Mouse (Mus musculus): ENCODE measurements at regions not wholly inside any gene's neighbourhood (a gene's known extent, or its start where the extent isn't known, plus 50 kb on each side); places are given as distances from the start of the nearest gene placed in this dataset.
A peak's percentile ranks its signal among the peaks of the same experiment; 100 is the strongest.

DNA sequence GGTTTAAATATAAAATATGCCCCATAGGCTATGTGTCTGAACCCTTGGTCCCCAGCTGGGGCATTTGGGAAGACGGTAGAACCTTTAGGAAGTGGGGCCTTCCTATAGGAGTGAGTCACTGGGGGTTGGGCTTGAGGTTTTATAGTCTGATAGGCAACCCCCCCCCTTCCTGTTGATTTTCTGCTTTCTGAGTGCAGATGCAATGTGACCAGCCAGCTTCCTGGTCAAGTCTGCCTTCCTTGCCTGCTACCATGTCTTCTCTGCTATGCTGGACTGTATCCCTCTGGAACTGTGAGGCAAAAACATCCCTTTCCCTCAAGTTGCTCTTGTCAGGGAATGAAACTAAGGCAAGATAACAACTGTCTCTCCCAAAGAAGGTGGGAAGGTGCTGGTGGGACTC lies 122.4 kb upstream of the Mvb12b start:
- Histone ChIP-seq H3K9ac (ENCODE audit: low read length) (no peak overlapping the region), H3K27me3 (ENCODE audit: control insufficient read depth, insufficient read depth, low read length) (no peaks in the 10 kb centered on the region), H3K4me3 (ENCODE audit: low read depth, low read length) (no peak overlapping the region), H3K4me2 (no peak overlapping the region), H3K27ac (ENCODE audit: low read depth, low read length) (no peak overlapping the region), H3K4me1 (ENCODE audit: control insufficient read depth, insufficient read depth, low read length) (no peaks in the 10 kb centered on the region; the same call in 1 of the 2 replicates), H3K36me3 (ENCODE audit: control insufficient read depth, insufficient read depth, low read length) (no peaks in the 10 kb centered on the region), H3K9me3 (ENCODE audit: control insufficient read depth, low read length) (no peaks in the 10 kb centered on the region)
- DNase-seq (ENCODE audit: low spot score, missing footprints) (no peak), ATAC-seq (ENCODE audit: low FRiP score) (no peak)
- WGBS = 83% methylated on average over 1 of the region's 1 CpGs

DNA sequence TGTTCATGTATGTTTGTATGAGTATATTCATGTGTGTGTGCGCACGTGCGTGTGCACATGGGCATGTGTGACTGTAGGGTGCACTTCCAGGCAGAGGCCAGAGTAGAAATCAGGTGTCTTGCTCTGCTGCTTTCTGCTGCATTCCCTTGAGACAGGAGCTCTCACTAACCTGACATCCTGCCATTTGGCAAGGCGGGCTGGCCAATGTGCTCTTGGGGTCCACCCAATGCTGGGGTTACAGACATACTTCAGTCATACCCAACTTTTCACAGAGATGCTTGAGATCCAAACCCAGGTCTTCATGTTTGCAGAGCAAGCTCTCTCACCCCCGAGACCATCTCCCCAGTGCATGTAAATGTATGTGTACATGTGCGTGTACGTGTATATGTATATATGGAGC lies 120.2 kb upstream of the Mvb12b start:
- Histone ChIP-seq H3K36me3 (ENCODE audit: control insufficient read depth, insufficient read depth, low read length) (no peaks in the 10 kb centered on the region), H3K4me1 (ENCODE audit: control insufficient read depth, insufficient read depth, low read length) (no peaks in the 10 kb centered on the region), H3K4me2 (no peak overlapping the region), H3K27me3 (ENCODE audit: control insufficient read depth, insufficient read depth, low read length) (no peaks in the 10 kb centered on the region), H3K9ac (ENCODE audit: low read length) (no peak overlapping the region), H3K9me3 (ENCODE audit: control insufficient read depth, low read length) (no peaks in the 10 kb centered on the region), H3K4me3 (ENCODE audit: low read depth, low read length) (no peak overlapping the region), H3K27ac (ENCODE audit: low read depth, low read length) (no peak overlapping the region)
- ATAC-seq (ENCODE audit: low FRiP score) = no peak
- WGBS = 89% methylated on average over 7 of the region's 7 CpGs
- no peak for DNase-seq (ENCODE audit: low spot score, missing footprints)

DNA sequence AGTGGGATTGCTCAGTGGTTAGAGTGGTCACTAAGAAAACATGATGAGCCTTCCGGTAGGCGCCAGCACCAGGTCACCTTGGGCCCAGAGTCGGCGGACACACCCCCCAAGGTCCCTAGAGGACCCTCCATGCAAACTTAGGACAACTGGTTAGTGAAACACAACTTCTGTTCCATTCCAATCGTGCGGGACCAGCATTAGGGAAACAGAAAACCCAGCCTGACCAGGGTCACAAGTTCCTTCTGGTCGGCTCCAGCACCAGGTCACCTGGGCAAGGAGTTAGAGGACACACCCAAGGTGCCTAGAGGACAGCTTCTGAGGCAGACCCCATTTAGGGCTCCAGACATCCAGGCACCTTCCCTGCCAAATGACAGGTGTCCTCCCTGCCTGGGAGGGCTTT lies 109.4 kb upstream of the Mvb12b start:
- Histone ChIP-seq H3K4me3 (ENCODE audit: low read depth, low read length) (no peak overlapping the region), H3K9me3 (ENCODE audit: control insufficient read depth, low read length) (no peaks in the 10 kb centered on the region), H3K4me2 (no peak overlapping the region), H3K27me3 (ENCODE audit: control insufficient read depth, insufficient read depth, low read length) (no peaks in the 10 kb centered on the region), H3K9ac (ENCODE audit: low read length) (no peak overlapping the region), H3K27ac (ENCODE audit: low read depth, low read length) (no peak overlapping the region), H3K4me1 (ENCODE audit: control insufficient read depth, insufficient read depth, low read length) (no peaks in the 10 kb centered on the region), H3K36me3 (ENCODE audit: control insufficient read depth, insufficient read depth, low read length) (no peaks in the 10 kb centered on the region)
- DNase-seq (ENCODE audit: low spot score, missing footprints) = no peak
- ATAC-seq (ENCODE audit: low FRiP score) = no peak
- WGBS = 91% methylated on average over 7 of the region's 7 CpGs

DNA sequence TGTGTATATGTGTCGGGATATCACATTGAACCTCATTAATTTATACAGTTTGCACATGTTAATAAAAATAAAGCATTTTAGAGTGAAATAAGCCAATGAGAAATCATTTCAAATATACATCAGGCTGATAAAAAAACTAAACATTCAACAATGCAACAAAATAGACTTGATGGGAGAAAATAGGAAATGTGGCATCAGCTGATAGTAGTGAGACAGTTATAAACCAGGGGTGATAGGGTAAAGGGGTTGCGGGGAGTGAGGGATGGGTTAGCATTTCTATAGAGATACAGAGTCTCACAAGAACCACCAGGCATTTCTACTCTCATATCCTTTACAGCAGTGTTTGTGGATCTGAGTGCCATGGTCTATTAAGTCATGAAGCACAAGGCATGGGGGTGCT lies 108.6 kb upstream of the Mvb12b start:
- Histone ChIP-seq H3K9me3 (ENCODE audit: control insufficient read depth, low read length) (no peaks in the 10 kb centered on the region), H3K4me1 (ENCODE audit: control insufficient read depth, insufficient read depth, low read length) (no peaks in the 10 kb centered on the region), H3K4me2 (no peak overlapping the region), H3K27me3 (ENCODE audit: control insufficient read depth, insufficient read depth, low read length) (no peaks in the 10 kb centered on the region), H3K36me3 (ENCODE audit: control insufficient read depth, insufficient read depth, low read length) (no peaks in the 10 kb centered on the region), H3K27ac (ENCODE audit: low read depth, low read length) (no peak overlapping the region), H3K4me3 (ENCODE audit: low read depth, low read length) (no peak overlapping the region), H3K9ac (ENCODE audit: low read length) (no peak overlapping the region)
- no peak for ATAC-seq (ENCODE audit: low FRiP score)
- 92% methylated on average over 2 of the region's 2 CpGs for WGBS
- DNase-seq (ENCODE audit: low spot score, missing footprints) = no peak

DNA sequence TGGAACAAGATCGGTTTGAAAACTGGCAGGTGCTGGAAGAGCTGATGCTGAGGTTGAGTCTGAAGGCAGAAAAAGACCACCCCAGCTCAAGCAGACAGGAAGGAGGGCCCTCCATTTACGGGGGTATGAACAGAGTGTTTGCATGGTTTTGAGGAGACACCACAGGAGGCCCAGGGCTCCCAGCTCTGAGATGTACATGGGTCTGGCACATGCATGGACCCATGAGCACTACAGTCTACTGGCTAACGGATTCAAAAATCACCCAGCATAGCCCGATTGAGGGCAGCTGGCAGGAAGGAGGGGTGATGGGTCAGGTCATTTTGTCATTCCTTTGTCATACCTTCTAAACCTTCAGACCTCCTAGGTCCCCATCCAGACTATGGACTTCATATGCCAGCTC lies 103.6 kb upstream of the Mvb12b start:
- Histone ChIP-seq H3K4me1 (ENCODE audit: control insufficient read depth, insufficient read depth, low read length) (0 out of 2 replicates have a peak, but pooled peaks cover 3% of the 10 kb centered on the region), H3K9ac (ENCODE audit: low read length) (no peak overlapping the region), H3K36me3 (ENCODE audit: control insufficient read depth, insufficient read depth, low read length) (no peaks in the 10 kb centered on the region), H3K27me3 (ENCODE audit: control insufficient read depth, insufficient read depth, low read length) (no peaks in the 10 kb centered on the region), H3K4me2 (no peak overlapping the region), H3K9me3 (ENCODE audit: control insufficient read depth, low read length) (no peaks in the 10 kb centered on the region), H3K27ac (ENCODE audit: low read depth, low read length) (no peak overlapping the region), H3K4me3 (ENCODE audit: low read depth, low read length) (no peak overlapping the region)
- WGBS = 79% methylated on average over 4 of the region's 4 CpGs
- ATAC-seq (ENCODE audit: low FRiP score) (no peak), DNase-seq (ENCODE audit: low spot score, missing footprints) (no peak)

DNA sequence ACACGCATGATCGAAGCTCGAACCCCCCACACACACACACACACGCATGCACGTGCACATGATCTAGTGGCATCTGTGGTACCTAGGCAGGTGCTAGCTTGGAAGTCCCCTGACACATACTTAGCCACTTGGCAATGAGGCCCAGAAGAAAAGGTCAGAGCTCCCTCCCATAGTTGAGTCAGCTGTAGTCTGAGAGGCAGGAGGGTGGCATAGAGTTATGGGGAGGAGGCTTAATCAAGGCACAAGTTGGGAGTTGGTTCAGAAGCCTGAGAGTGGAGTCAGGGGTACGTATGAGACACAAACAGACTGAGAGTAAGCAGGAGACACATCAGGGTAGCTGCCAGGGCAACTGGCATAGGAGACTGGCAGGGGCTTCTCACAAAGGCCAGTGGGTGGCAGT lies 103.0 kb upstream of the Mvb12b start:
- no peak for DNase-seq (ENCODE audit: low spot score, missing footprints)
- H3K4me2 ChIP-seq = no peak overlapping the region
- H3K9me3 ChIP-seq (ENCODE audit: control insufficient read depth, low read length) = no peaks in the 10 kb centered on the region
- ATAC-seq (ENCODE audit: low FRiP score) = no peak
- no peak overlapping the region for H3K4me3 ChIP-seq (ENCODE audit: low read depth, low read length)
- no peak overlapping the region for H3K27ac ChIP-seq (ENCODE audit: low read depth, low read length)
- 0 out of 2 replicates have a peak, but pooled peaks cover 3% of the 10 kb centered on the region for H3K4me1 ChIP-seq (ENCODE audit: control insufficient read depth, insufficient read depth, low read length)
- H3K27me3 ChIP-seq (ENCODE audit: control insufficient read depth, insufficient read depth, low read length) = no peaks in the 10 kb centered on the region
- H3K9ac ChIP-seq (ENCODE audit: low read length) = no peak overlapping the region
- WGBS = 93% methylated on average over 6 of the region's 6 CpGs
- H3K36me3 ChIP-seq (ENCODE audit: control insufficient read depth, insufficient read depth, low read length) = no peaks in the 10 kb centered on the region

DNA sequence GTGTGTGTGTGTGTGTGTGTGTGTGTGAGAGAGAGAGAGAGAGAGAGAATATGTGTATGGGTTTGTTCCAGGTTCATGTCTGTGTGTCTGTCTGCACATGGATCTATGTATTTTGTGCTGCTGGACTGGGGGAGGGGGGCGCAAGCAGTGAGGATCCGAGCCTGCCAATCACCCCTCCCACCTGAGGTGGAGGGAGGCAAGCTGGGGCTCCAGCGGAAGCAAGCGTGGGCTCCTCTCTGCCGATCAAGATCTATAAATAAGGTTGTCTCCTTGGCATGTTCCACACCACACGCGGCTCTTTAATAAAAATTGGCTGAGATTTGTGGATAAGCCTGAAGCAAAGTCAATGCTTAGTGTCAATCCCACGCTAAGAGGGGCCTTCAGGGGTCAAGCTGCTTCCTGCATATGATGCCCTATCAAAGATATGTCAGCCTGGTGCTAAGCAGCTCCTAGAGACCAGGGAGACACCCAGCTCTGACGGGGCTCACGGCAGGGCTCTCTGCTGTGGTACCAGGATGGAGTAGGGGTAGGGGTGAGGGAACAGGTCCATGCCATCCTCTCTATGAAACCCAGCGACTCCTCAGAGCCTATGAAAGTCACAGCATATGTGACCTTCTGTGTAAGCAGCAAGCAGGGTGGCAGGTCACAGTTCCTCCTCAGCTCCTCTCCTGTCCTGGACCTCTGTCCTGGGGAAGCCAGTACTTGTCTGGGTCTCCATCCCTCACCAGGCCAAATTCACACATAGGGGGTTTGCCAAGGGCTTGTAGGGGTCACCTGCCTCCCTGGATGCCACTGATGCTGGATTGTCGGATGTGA lies 102.0 kb upstream of the Mvb12b start:
- Histone ChIP-seq H3K27ac (ENCODE audit: low read depth, low read length) (no peak overlapping the region), H3K36me3 (ENCODE audit: control insufficient read depth, insufficient read depth, low read length) (no peaks in the 10 kb centered on the region), H3K4me2 (no peak overlapping the region), H3K4me3 (ENCODE audit: low read depth, low read length) (no peak overlapping the region), H3K9me3 (ENCODE audit: control insufficient read depth, low read length) (no peaks in the 10 kb centered on the region), H3K27me3 (ENCODE audit: control insufficient read depth, insufficient read depth, low read length) (no peaks in the 10 kb centered on the region), H3K9ac (ENCODE audit: low read length) (0 out of 2 replicates have a peak overlapping the region, but pooled peaks have one; percentile 27), H3K4me1 (ENCODE audit: control insufficient read depth, insufficient read depth, low read length) (0 out of 2 replicates have a peak, but pooled peaks cover 3% of the 10 kb centered on the region)
- ATAC-seq (ENCODE audit: low FRiP score) (no peak), DNase-seq (ENCODE audit: low spot score, missing footprints) (peak; percentile 73)
- 76% methylated on average over 12 of the region's 12 CpGs for WGBS

DNA sequence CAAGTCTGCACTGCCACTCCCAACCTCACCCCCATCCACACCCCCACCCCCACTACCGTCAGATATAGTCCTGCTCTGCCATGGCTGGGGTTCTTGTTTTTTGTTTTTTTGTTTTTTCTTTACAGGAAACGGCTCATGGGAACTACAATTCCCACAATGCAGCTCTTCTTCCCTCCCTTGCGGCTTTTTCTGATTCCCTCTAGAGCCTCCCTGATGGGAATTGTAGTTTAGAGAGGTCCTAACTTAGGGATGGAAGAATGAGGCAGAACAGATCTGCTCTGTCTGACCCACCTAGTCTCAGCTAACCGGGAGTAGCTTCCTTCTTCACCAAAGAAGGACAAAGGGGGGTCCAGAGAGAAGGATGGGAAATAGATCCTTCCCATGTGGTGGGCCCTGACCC lies 98.7 kb upstream of the Mvb12b start:
- 27% methylated on average over 4 of the region's 4 CpGs for WGBS
- Histone ChIP-seq H3K36me3 (ENCODE audit: control insufficient read depth, insufficient read depth, low read length) (no peaks in the 10 kb centered on the region), H3K27me3 (ENCODE audit: control insufficient read depth, insufficient read depth, low read length) (no peaks in the 10 kb centered on the region), H3K4me1 (ENCODE audit: control insufficient read depth, insufficient read depth, low read length) (peaks cover 8% of the 10 kb centered on the region), H3K9me3 (ENCODE audit: control insufficient read depth, low read length) (no peaks in the 10 kb centered on the region), H3K4me2 (no peak overlapping the region), H3K27ac (ENCODE audit: low read depth, low read length) (no peak overlapping the region), H3K9ac (ENCODE audit: low read length) (no peak overlapping the region), H3K4me3 (ENCODE audit: low read depth, low read length) (no peak overlapping the region)
- ATAC-seq (ENCODE audit: low FRiP score) = no peak; the same call in 1 of the 2 replicates
- no peak for DNase-seq (ENCODE audit: low spot score, missing footprints)

DNA sequence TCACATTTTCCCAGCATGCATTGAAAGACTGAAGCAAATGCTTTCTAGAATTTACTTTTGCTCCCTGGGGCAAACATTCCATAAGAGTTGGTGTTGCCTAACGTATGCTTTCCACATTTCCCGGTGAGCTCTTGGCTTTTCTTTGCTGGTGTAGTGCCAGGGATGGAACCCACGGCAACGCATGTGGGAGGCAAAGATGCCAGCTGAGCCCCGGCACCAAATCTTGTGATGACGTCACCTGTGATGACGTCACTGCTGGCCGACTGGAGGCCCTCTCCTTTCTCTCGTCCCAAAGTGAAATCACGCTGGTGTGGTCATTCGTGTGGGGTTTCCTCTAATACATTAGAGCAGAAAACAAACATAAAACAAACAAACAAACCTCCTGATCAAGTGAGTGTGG lies 97.6 kb upstream of the Mvb12b start:
- Histone ChIP-seq H3K9ac (ENCODE audit: low read length) (no peak overlapping the region), H3K4me3 (ENCODE audit: low read depth, low read length) (no peak overlapping the region), H3K27ac (ENCODE audit: low read depth, low read length) (no peak overlapping the region), H3K4me2 (no peak overlapping the region), H3K36me3 (ENCODE audit: control insufficient read depth, insufficient read depth, low read length) (no peaks in the 10 kb centered on the region), H3K27me3 (ENCODE audit: control insufficient read depth, insufficient read depth, low read length) (no peaks in the 10 kb centered on the region), H3K9me3 (ENCODE audit: control insufficient read depth, low read length) (no peaks in the 10 kb centered on the region), H3K4me1 (ENCODE audit: control insufficient read depth, insufficient read depth, low read length) (peaks cover 6% of the 10 kb centered on the region)
- DNase-seq (ENCODE audit: low spot score, missing footprints) = no peak
- no peak for ATAC-seq (ENCODE audit: low FRiP score)
- 86% methylated on average over 11 of the region's 11 CpGs for WGBS
